Mouse (Mus musculus): ENCODE measurements around the gene Sdc3.
A peak's percentile ranks its signal among the peaks of the same experiment; 100 is the strongest.

The Sdc3 gene

GRCm38 (mm10) chr4:130792376-130793179 lies at the start of gene Sdc3:
TSS of gene Sdc3 (plus strand) at chr4:130792537.
- no peak for DNase-seq (ENCODE audit: low spot score in 2 of 2)

DNA sequence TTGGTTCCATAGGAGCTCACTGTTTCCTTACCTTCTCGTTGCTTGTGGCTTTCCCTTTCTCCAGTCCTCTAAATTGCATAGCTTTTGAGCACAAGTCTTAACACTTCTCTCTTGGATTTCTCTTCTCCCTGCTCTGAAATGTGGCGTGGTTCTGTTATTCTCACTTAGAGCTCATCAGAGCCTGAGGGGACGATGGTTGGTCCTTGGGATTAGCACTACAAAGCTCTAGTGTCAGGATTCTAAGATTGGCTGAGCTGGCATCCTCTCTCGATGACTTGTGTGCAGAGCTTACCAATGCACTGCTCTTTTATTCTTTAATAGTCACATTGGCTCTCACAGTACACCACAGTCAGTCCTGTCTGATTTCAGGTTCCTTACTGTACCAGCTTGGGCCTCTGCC lies 48.3 kb upstream of the Sdc3 start:
- no peak for DNase-seq (ENCODE audit: low spot score in 2 of 2)

GRCm38 (mm10) chr4:130745561-130746306 lies 46.6 kb upstream of the Sdc3 start:
- DNase-seq (ENCODE audit: low spot score in 2 of 2): no peak

- DNase-seq (ENCODE audit: low spot score in 2 of 2): no peak
Measured at GRCm38 (mm10) chr4:130749566-130749965, 42.8 kb upstream of the Sdc3 start.

DNA sequence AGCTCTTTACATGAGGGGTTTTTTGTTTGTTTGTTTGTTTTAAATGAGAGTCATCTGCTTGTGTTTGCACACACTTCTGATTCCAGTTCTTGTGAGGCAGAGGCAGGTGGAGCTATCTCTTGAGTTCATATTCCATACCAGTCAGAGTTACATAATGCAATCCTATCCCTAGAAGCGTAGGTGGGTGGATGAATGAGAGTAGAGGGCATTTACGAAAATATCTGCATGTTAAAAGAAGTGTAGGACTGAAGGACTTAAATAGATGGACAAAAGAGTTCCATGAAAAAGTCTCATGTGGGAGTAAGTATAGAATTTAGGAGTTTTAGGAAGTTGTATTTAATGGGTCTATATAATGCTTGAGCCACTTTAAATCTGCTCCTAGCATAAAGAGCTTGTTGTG lies 40.4 kb upstream of the Sdc3 start:
- DNase-seq (ENCODE audit: low spot score in 2 of 2): no peak

DNA sequence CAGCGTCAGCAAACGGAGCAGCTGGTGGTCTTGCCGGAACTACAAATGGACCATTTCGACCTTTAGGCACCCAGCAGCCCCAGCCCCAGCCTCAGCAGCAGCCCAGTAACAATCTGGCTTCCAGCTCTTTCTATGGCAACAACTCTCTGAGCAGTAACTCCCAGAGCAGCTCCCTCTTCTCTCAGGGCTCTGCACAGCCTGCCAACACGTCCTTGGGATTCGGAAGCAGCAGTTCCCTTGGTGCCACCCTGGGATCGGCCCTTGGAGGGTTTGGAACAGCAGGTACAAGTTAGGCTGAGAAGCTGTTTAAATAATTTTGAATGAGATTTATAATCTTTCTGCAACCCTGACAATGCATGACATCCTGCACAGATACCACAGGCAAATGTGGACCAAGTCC lies 39.7 kb upstream of the Sdc3 start:
- no peak for DNase-seq (ENCODE audit: low spot score in 2 of 2)

GRCm38 (mm10) chr4:130753755-130754154 lies 38.6 kb upstream of the Sdc3 start:
- no peak for DNase-seq (ENCODE audit: low spot score in 2 of 2)

- no peak for DNase-seq (ENCODE audit: low spot score in 2 of 2)
Measured at GRCm38 (mm10) chr4:130754776-130755175, 37.6 kb upstream of the Sdc3 start.

- no peak for DNase-seq (ENCODE audit: low spot score in 2 of 2)
Measured at GRCm38 (mm10) chr4:130759875-130760274, 32.5 kb upstream of the Sdc3 start.

DNA sequence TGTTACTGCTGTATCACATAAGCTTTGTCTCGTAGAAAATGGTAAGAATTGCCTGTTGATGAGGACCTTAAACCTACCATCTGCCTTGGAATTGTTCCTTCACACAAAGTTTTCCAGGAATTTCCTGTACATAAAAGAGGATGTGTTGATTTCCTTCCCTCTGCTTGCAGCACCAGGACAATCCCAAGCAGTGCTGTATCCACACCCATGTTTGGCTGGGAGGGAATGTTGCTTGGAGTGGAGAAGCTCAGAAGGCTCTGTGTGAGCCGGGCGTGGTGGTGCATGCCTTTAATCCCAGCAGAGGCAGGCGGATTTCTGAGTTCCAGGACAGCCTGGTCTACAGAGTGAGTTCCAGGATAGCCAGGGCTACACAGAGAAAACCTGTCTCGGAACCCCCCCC lies 30.5 kb upstream of the Sdc3 start:
- no peak for DNase-seq (ENCODE audit: low spot score in 2 of 2)

- DNase-seq (ENCODE audit: low spot score in 2 of 2): no peak
Measured at GRCm38 (mm10) chr4:130765399-130766160, 26.8 kb upstream of the Sdc3 start.

DNA sequence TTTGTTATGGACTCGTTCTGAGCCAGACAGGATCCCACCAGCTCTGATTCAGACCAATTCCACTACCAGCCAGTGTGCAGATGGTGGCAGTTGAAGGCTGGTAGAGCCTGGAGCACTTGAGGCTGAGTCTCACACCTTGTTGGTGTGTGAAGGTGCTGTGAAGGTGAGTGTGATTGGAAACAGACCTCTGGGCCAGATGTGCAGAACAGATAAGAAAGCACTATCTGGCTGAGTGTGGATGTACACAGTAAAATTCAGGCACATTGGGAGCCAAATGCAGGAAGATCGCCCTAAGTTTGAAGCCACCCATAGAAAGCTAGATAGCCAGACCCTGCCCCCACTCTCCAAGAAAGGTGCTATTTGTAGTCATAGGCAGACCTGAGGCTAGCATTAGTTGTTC lies 25.9 kb upstream of the Sdc3 start:
- no peak for DNase-seq (ENCODE audit: low spot score in 2 of 2)

- no peak for DNase-seq (ENCODE audit: low spot score in 2 of 2)
Measured at GRCm38 (mm10) chr4:130766926-130767325, 25.4 kb upstream of the Sdc3 start.

- DNase-seq (ENCODE audit: low spot score in 2 of 2): no peak
Measured at GRCm38 (mm10) chr4:130773899-130774298, 18.4 kb upstream of the Sdc3 start.

GRCm38 (mm10) chr4:130774822-130775221 lies 17.5 kb upstream of the Sdc3 start:
- DNase-seq (ENCODE audit: low spot score in 2 of 2): no peak

- no peak for DNase-seq (ENCODE audit: low spot score in 2 of 2)
Measured at GRCm38 (mm10) chr4:130777647-130778046, 14.7 kb upstream of the Sdc3 start.

GRCm38 (mm10) chr4:130779037-130779436 lies 13.3 kb upstream of the Sdc3 start:
- no peak for DNase-seq (ENCODE audit: low spot score in 2 of 2)

- no peak for DNase-seq (ENCODE audit: low spot score in 2 of 2)
Measured at GRCm38 (mm10) chr4:130782492-130782891, 9.8 kb upstream of the Sdc3 start.

- DNase-seq (ENCODE audit: low spot score in 2 of 2): peak; percentile 42 to 76
Measured at GRCm38 (mm10) chr4:130784755-130785154, 7.6 kb upstream of the Sdc3 start.

- DNase-seq (ENCODE audit: low spot score in 2 of 2): no peak
Measured at GRCm38 (mm10) chr4:130787530-130787929, 4.8 kb upstream of the Sdc3 start.

DNA sequence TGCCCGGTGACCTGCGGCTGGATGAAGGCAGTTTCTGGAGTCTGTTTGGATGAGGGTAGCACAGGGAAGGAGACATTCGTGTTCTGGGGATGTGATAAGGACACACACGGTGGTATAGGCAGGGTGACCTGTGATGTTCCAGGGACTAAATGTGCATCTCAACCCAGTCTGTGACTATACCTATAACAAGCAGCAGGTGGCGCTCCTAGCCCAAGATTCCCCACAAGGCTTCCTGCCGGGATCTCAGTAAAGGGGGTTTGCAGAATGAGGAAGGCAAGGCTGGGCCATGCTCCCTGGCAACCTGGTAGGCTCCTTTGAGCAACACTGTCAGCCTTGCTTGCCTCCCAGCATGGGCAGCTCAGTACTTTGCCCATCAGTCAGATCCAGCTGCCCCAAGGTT lies 2.2 kb upstream of the Sdc3 start:
- peak; percentile 68 to 88 for DNase-seq (ENCODE audit: low spot score in 2 of 2)

GRCm38 (mm10) chr4:130791811-130792375 lies 444 bp upstream of the Sdc3 start:
- no peak for DNase-seq (ENCODE audit: low spot score in 2 of 2)

Measured in spleen, postnatal 4 days (tissue).